Mouse (Mus musculus) erythroid progenitor cell, adult 5-6 weeks (primary cell): ENCODE data around the gene Col2a1. TPM values are rescaled to one million over a fixed set of nuclear protein-coding genes. Genes with fewer than 3 reads are reported as not detected.
A peak's percentile ranks its signal among the peaks of the same experiment; 100 is the strongest.

Experiments
- ATAC-seq: replicated peaks from 2 replicates; pipeline ENCODE4 v1.8.0; 2016; ENCODE audit warnings: moderate number of reproducible peaks, mild to moderate bottlenecking, moderate TSS enrichment, inconsistent platforms; ENCODE audit not compliant: poor library complexity, low FRiP score, severe bottlenecking
- total RNA-seq, 2 experiments: library from RNA; stranded (forward) in 1 of 2; stranded (reverse) in 1 of 2; fragments of 150-400 nt in 1 of 2; fragments of 186-747, 209-891 nt in 1 of 2; gene quantifications; 2 replicates each; pipeline versions ENCODE4 v1.2.3 to v1.2.4; 2015 to 2017; ENCODE audit warnings: low replicate concordance in 2 of 2

Gene Col2a1
- total RNA-seq, 2 experiments from 2014 or later = not detected

- no peak for ATAC-seq
These were observed 255 bp upstream of the Col2a1 start for GRCm38 (mm10) chr15:98004740-98005159.

DNA sequence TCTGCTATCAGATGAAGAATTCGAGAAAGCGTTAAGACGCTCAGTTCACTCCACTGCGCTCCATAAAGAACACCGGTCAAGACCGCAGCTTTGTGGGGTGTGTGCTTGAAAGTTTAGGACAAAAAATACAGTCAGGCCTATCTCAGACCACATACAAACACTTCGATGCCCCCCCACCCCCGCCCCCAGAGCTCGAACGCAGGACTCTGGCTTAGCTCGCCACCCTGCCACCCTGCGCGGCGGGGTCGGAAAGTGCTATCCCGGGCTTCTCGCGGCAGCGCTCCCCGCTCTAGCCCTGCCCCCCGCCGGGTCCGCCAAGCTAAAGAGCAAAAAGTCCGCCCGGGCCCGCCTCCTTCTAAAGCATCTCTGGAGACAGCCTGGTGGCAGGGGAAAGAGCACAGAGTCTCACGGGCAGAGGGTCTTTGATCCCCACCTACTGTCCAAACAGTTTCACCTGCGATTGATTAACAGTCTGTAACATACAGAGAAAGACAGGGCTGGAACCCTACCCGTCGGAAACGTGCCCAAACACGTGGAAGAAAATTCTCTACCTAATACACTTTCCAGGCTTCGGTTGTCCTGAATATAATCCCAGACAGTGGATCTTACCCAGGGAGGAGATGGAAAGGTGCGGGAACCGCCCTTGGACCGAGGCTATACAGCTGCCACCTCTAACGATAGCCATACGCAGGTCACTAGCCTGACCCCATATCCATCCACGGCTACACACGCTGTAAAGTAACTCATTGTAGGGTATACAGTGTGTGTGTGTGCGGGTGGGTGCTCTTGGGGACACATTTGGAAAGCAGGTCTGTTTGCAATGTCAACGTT, 1.3 kb downstream of the Col2a1 start:
- no peak for ATAC-seq

GRCm38 (mm10) chr15:98002113-98002990, 2.1 kb downstream of the Col2a1 start:
- no peak for ATAC-seq

DNA sequence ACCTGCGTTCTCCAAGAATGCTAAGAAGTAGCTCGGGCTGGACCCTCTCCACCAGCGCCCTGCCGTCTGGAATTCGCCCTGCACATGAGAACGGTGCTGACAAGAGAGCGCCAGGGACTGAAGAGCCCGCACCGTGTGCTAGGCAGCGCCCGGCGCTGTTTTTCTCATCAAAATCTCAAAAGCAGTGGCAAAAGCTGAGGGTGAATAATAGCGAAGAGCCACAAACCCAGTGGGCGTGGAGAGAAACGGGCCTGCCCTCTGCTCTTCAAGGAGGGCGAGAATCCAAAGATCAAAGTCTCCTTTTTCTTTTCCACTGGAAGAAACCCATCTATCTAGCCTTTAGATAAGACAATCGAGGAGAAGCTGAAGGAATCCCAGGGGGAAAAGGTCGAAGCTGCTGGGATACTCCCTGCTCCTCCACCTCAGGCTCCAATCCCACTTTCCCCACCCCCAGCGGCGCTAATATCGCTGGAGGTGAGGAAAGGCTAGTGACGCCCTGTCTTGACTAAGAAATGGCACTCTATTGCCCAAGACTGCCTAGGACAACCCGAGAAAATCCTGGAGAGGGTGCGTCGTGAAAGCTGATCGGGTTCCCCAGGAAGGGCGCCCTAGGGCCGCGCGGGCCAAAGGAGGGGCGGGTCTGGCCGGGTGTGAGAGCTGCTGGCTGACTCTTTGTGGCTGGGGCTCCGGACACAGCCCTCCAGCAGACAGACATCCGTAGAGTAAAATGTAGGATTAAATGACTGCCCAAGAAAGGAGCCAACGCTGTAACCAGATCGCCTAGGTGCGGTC, 3.0 kb downstream of the Col2a1 start:
- ATAC-seq = no peak

DNA sequence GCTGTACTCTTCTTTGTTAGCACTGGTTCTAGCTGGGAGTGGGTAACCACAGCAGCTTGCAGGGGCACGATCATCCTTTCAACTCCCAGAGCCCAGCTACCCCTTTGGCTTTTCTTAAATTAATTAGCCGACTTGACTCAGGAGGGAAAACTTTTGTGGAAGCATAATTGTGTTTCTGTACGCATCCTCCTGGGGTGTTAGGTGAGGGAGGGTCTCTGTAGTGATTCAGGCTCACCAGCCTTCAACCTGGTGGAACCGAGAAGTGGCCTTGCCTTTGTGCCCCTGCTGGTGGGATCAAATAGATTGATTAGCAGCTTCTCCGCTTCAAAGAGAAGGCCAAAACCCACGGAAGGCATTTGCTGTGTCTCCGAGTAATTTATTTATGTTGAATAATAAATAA, 4.5 kb downstream of the Col2a1 start:
- no peak for ATAC-seq

DNA sequence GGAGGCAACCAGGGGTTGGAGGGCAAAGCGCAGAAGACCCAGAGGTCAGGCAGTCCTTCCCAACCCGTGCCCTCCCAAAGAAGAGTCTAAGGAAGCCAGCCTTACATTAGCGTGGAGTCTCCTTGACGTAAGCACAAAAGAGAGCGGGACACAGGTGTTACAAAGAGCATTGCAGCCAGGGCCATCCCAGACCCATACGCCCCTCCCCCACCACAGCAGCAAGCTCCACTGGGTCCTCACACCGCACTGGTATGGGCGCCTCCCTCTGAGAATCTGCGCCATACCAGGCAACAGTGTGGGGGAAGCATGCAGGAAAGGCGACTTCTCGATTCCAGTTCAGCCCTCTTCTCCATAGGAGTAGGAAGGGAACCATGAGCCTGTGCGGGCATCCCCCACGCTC, 4.9 kb downstream of the Col2a1 start:
- ATAC-seq = no peak

GRCm38 (mm10) chr15:97996716-97997256, 7.7 kb downstream of the Col2a1 start:
- no peak for ATAC-seq

DNA sequence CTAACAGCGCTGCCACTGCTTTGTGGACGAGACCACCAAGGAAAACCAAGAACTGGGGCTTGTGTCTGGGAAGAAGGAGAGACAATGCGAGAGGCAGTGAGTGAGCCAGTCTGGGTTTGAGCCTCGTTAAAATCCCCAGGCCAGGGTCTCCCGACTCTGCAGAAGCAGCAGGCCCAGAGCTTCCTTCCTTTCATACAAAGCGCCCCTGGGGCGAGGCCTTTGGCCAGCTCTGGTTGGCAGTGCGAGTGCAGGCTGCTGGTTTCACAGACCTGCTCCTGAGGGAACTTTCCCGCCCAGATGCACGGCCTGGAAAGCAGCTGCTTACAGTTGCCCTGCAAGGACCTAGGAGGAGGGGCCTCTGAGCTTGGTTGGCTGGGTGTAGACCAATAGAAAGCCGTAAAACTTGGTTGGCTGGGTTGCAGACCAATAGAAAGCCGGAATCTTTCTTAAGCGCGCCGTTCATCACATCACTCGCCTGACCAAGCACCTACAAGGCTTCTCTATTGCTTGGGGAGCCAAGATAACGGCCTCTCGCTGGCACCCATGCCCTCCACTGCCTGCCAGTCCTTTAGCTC, 11.7 kb downstream of the Col2a1 start:
- 0 out of 2 replicates have a peak, but pooled peaks have one; percentile 36 for ATAC-seq

GRCm38 (mm10) chr15:97992027-97992711, 12.3 kb downstream of the Col2a1 start:
- ATAC-seq = no peak

- no peak for ATAC-seq
These were observed 13.1 kb downstream of the Col2a1 start for GRCm38 (mm10) chr15:97991285-97991895.

DNA sequence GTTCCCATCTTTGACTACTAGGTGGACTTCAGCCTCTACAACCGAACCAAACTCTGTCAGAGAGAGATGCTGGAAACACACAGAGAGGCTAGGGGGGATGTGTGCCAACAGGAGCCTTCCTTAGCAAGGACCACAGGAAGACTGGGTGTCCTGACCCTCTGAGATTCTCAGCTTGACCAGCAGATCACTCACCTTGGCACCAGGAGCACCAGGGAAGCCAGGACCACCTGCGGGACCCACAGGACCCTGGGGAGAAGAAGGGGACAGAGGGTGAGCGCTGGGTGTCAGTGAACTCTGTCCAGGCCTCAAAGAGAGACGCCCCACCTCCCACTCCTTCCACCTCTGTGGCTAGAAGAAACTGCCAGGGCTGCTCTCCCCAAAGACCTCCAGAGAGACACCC, 13.8 kb downstream of the Col2a1 start:
- ATAC-seq = no peak

DNA sequence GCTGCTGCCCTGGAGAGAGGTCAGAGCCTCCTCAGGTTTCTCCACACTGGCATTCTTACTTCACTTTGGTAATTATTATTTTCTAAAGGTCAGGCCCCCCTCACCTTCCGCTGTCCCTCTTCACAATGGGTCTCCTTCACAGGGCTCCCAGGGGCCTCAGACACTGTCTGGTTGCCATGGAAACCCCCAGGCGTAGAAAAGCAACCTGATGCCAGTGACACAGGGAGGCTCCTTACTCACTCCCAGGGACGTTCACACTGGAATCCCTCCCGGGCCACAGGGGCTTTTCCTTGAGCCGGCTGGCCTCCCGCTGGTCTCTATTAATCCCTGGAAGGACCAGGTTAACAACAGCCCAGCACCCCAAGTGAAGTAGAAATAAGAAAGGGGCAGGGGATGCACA, 14.4 kb downstream of the Col2a1 start:
- no peak for ATAC-seq

GRCm38 (mm10) chr15:97989544-97989943, 15.0 kb downstream of the Col2a1 start:
- no peak for ATAC-seq

- no peak for ATAC-seq
These were observed 22.9 kb downstream of the Col2a1 start for GRCm38 (mm10) chr15:97981560-97981959.

DNA sequence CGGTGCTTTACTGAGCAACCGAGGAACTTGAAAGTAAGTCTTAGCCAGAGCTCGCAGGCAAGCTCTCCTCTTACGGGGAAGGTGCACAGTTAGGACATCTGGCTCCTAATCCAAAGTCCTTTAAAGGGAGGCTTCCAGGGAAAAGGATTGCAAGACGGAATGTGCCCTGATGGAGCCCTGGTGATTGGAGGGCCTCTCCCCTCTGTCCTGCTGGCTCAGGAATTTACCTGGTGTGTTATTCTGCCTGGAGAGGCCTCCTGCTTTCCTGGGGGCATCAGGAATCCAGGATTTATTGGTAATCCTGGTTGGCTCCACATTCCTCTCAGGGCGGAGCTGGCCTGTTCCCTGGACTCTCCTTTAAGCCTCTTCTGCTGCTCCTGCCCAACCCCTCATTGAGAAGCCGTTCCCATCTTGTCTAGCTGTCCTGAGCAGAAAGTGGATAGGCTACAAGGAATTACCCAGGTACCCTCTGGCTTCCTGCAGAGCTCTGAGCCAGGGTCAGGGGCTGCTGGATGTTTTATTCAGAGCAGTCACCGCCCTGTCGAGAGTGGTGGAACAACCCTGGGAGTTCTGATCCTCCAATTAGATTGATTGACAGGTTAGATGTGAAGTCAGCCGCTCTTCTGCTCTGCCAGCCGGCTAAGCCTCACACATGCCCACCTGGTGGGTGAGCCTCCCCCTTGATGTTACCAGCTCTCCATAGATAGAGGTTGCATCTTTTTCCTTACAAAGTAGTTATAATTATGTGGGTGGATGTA, 31.1 kb downstream of the Col2a1 start:
- ATAC-seq = no peak

GRCm38 (mm10) chr15:97972580-97972979, 31.9 kb downstream of the Col2a1 start:
- no peak for ATAC-seq

DNA sequence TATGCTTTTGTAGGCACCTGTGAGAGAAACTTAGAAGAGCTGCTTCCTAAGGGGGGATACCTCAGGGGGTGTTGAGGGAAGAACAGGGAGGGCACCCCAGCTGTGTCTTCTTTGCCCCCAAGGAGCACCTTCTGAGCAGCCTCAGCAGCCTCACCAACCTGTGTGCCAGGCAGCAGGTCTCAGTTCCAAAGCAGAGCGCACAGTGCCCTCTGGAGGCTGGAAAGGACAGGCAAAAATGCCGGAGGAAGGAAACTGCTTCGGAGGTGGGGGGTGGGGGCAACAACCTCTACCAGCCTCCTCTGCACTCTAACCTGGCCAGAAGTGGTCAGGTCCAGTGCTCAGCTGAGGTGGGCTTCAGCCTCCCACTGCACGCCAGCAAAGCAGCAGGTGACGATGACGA, 34.2 kb downstream of the Col2a1 start:
- ATAC-seq = no peak
